Mouse (Mus musculus) kidney, postnatal 4 days (tissue): ENCODE results near the gene Foxj2.

Source experiments
- DNase-seq, 2 experiments: peaks; one replicate each; pipeline ENCODE4 v3.0.0; 2021; ENCODE audit warnings: mixed read lengths in 2 of 2

The Foxj2 gene

DNA sequence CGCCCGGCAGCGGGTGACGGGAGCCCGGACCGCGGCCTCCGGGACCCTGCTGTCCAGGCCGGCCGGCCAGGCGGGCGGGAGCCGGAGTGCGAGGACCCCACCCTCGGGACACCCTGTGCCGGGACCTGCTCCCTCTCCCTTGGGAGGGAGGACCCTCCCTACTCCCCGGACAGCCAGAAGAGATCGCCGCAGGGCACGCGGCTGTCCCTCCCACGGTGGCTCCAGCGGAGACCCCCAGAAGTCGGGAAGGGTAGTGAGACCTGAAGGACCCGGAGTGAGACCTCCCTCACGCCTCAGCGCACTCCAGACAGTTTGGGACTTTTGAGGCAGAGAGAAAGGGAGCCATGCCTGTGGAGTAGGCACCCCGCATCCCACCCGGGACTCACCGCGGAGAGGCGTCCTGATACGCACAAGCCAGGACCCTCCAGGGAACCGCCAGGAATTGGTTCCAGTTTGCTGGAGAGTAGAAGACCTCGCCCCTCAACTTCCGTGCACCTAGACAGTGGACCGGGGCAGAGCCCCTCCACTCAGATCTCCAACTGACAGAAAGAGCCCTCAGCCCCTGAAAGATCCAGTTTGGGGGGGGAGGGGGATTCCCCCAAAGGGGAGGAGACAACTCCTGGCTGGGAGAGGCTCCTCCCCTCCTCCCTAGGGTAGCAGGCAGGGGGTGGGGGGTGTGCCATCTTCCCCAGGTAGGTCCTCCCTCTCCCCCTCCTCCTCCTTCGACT is 521 bp downstream of the Foxj2 start:
- DNase-seq: peak; percentile 51 to 64

DNA sequence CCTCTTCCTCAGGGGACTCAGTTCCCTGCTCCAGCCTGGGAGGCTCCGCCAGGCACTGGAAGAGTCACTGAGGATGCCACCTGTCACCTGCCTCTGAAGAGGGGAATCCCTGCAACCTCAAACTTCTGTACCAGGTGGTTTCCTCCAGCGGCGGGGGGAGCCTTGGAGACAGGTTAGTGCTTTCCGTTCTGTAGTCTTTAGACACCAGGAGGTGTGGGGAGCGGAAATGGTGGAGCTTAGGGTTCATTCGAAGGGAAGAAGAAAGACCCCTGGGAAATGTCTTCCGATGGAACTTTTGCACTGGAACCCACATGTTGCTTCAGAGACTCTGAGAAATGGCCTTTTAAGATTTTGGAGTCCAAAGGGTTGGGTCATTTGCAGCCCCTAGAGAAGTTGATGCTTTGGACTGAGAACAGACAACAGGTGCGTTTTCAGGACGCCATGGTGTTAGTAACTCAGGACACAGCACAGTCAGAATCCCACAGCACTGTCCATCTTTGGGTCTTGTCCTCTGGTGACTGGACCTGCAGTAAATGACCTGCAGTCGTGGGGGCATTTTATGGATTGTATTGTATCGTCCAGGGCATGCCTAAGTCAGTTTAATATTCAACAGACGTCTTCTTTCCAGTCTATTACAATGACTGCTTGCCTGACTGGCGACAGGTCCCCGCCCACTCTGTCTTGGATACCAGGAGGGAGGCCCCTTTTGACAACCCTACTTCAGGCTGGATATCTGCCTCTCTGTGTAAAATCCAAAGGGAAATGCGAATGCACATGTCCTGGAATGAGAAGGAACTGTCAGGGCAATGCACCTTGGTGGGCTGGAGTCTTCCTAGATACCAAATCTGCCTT is 1.3 kb downstream of the Foxj2 start:
- DNase-seq: peak; percentile 29 to 51

- DNase-seq: no peak
Measured at GRCm38 (mm10) chr6:122821822-122822221, 2.1 kb downstream of the Foxj2 start.

DNA sequence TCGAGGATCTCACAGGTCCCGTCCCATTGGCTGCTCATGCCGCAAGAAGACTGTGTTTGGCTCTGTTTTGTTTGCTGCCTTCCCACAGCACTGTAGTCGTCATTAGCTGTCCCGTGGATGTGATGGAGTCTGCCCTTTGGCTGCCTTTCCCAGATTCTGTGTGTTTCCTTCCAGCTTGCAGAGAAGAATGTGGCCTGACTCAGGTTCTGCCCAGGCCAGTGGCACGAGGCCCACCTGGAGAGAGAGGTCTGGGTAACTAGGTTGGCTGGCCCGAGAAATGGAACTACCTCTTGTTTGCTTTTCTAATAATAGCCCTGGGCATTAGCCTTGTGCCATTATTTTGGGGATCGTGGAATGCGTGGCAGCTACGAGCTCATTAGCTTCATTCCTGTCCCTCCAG is 4.4 kb downstream of the Foxj2 start:
- no peak for DNase-seq

- DNase-seq: no peak
Measured at GRCm38 (mm10) chr6:122825166-122825565, 5.5 kb downstream of the Foxj2 start.

DNA sequence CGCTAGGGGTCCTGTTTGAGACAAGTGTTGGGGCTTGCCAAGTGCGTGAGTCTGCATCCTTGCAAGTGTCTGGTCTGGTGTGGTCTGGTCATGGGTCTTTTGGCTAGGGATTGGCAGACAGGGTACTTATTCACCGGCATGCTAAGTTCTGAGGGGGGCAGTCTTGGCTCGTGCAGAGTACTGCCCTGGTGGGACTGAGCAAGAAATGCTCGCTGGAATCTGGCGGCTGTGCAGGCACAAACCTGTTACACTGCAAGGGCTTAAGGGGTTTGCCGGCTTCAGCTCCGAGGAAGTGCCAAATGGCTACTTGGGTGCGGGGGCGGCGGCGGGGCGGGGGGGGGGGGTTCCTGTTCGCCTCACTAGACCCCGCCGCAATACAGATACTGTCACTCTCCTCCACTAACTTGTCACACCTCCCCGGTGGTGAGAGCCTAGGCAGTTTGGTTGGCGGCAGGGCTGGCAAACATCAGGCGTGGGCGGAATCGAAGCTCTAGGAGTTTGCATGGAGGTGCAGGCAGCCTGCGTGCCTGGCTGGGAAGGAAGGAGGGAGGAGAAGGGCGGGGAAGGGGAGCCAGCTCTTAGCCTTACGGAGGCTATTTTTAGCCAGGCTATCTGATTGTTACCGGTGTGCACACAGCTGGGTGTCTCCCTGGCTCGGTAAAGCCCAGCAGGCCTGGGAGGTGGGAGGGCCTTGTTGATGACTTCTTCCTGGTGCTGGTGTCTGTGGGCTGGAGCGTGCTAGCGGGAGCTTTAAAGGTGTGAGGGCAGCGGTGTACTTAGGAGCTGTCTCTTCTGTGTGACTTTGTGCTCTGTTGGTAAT is 6.4 kb downstream of the Foxj2 start:
- peak; percentile 71 to 82 for DNase-seq

DNA sequence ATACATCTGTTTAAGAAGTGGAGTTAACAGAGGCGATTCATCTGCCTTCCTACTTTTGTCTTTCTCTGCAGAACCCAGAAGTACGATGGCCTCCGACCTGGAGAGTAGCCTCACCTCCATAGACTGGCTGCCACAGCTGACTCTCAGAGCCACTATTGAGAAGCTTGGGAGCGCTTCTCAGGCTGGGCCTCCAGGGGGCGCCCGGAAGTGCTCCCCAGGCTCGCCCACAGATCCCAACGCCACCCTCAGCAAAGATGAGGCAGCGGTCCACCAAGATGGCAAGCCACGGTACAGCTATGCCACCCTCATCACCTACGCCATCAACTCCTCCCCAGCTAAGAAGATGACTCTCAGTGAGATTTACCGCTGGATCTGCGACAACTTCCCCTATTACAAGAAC is 8.4 kb downstream of the Foxj2 start:
- peak; percentile 45 to 56 for DNase-seq

DNA sequence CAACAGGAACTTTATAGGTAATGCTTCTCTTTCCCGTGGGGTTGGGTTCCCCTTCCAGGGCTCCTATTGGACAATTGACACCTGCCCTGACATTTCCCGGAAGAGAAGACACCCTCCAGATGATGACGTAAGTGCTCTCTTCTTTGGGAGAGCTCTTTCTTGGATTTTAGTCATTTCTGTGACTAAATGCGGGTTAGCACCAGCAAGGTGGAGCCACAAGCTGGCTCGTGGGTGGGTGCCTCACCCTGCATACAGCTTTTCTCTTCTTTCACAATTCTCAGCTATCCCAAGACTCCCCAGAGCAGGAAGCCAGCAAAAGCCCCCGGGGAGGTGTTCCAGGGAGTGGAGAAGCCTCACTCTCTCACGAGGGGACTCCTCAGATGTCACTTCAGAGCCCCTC is 13.2 kb downstream of the Foxj2 start:
- DNase-seq: no peak

DNA sequence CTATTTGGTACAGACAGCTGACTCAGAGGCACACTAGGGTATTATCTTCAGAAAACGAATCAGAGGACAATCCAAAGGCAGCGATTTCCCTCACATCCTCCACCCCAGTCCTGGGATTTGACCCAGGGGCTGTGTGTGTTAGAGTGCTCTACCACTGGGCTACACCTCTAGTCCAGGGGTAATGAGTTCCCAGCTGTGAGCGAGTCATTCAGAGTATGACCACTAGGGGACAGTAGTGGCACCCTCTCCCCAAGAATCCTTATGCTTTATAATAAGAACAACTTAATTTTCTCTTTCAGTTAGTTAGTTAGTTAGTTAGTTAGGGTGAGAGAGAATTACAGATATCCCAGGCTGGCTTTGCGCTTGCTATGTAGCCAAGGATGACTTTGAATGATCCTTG is 14.7 kb downstream of the Foxj2 start:
- peak; percentile 40 to 52 for DNase-seq

- DNase-seq: no peak
Measured at GRCm38 (mm10) chr6:122836974-122837373, 17.3 kb downstream of the Foxj2 start.

DNA sequence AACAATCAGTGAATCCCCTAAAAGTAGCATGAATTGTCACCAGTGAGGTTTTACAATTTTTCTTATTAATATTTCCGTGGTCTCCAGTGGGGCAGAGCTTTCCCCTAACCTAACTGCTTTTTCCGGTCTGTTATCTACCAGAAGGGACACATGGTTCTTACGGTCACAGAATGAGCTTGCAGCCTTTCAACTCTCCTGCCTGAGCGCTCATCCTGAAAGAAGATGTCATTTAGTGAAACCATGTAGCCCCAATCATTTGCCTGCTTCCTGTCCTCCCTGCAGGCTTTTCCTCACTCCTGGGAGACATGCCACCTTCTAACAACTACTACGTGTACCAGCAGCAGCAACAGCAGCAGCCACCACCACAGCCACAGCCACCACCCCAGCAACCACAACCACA is 17.8 kb downstream of the Foxj2 start:
- DNase-seq: no peak

GRCm38 (mm10) chr6:122843759-122844158 is 24.0 kb downstream of the Foxj2 start:
- DNase-seq: no peak

GRCm38 (mm10) chr6:122852696-122853095 is 33.0 kb downstream of the Foxj2 start:
- DNase-seq: no peak

- DNase-seq: no peak
Measured at GRCm38 (mm10) chr6:122854552-122854951, 34.8 kb downstream of the Foxj2 start.

- no peak for DNase-seq
Measured at GRCm38 (mm10) chr6:122855955-122856354, 36.2 kb downstream of the Foxj2 start, which contains the start of gene C3ar1. TSS of gene C3ar1 (minus strand) at chr6:122856161.

DNA sequence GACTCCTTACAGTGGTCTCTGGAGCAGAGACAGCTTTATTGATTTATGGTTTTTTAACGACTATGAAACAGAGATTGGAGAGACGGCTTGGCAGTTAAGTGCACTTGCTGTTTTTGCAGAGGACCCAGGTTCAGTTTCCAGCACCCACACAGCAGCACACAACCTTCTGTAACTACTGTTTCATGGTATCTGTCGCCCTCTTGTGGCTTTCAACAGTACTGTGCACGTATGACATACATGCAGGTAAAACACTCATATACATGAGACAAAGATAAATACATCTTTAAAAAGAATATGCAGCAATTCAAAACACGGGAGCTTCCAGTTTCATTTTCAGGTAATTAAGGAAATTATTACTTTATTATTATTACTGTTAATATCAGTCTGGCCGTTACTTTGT is 42.7 kb downstream of the Foxj2 start:
- DNase-seq: no peak

DNA sequence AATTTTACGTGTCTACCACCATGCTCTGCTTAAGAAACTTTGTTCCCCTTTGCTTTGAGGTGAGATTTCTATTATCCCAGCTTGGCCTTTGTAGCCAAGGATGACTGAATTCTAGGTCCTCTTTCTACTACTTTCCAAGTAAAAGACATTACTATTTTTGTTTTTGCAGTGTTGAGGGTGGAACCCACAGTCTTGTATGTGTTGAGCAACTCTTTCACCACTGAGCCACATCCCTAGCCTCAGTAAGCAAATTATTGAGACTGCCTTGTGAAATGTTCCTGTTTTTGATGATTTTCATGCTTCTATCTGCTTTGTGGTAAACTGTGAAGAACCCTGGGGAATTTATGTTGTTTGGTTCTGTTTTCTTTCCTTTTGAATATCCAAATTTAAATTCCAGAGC is 43.2 kb downstream of the Foxj2 start:
- no peak for DNase-seq

DNA sequence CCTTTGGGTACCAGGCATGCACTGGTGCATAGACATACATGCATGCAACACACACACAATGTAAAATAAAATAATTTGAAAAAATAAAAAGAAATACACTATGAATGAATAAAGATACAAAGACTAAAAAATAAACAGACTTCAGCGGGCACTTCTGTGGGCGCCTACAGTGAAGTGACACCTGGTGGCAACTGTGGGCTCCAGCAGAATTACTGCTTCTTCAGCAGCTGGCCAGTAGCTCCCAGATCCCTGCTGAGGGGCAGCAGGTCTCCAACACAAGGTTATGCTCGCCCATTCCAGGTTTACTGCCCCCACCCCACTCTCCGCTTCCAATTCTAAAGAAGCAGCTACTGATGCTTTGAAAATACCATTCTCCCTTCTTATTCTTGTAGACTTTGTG is 48.2 kb downstream of the Foxj2 start:
- DNase-seq: peak; percentile 20 to 47

DNA sequence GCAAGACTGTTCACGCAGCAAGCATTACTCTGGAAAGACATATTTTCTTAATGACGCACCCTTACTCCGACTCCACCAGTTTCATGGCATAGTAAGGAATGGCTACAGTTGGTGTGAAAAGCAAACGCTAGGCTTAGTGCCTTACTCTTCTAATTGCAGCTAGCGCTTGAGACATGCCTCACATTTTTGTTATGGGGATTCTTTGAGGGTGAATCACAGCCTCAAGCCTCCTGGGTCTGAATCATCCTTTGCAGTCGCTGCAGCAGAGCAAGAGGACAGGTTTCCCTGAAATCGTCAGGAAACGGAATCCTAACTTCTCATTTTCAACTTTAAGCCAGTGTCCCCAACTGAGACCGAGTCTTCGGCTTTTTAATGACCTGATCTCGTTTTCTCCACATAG is 50.1 kb downstream of the Foxj2 start:
- DNase-seq: no peak

DNA sequence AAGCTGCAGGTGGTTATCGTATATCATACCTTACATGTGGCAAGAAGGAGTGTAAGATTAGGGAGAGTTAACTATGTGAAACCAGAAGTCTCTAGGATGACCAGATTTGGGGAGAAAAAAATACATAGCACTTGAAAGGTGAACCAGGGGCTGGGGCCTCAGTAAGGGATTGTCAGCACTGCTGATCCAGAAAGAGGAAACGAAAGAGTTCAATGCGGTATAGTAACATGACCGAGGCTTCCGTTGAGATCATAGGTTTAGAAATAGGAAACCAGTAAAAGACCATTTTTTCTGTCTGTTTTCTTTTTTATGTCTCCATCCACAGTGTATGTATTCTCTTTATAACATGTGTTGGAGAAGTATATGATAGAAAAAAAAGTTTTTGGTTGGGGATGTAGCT is 53.1 kb downstream of the Foxj2 start:
- no peak for DNase-seq

GRCm38 (mm10) chr6:122873871-122874719 is 54.4 kb downstream of the Foxj2 start, which contains the start of gene Necap1:
TSS of gene Necap1 (plus strand) at chr6:122874474.
- DNase-seq: peak; percentile 99

GRCm38 (mm10) chr6:122874720-122875389 is 55.1 kb downstream of the Foxj2 start:
- DNase-seq: no peak
